Mouse (Mus musculus) liver, adult 2 months (tissue): ENCODE measurements around the gene Tmem252.

Source experiments
- CTCF ChIP-seq: fragments of 200-500 bp; IDR thresholded peaks from 2 replicates; pipeline ENCODE4 v1.5.1; 2011; ENCODE audit warnings: low read depth, low read length, control low read depth
- POLR2A ChIP-seq: fragments of 200-500 bp; IDR thresholded peaks from 2 replicates; pipeline ENCODE4 v1.6.1; 2011; ENCODE audit warnings: low read length, control low read depth; ENCODE audit not compliant: insufficient read depth; ENCODE audit errors: extremely low read depth

GRCm38 (mm10) chr19:24662346-24662745, 11.5 kb upstream of the Tmem252 start:
- TF ChIP-seq POLR2A (no peak), CTCF (no peak)
